Mouse (Mus musculus) liver, embryonic 12.5 days (tissue): ENCODE measurements around the gene Dusp14. TPM values are rescaled to one million over a fixed set of nuclear protein-coding genes. Genes with fewer than 3 reads are reported as not detected.

Experiments used
- ATAC-seq: fragments of 200-750 bp; cut with Nextera tagmentation; 2 replicates; pipeline ENCODE4 v1.8.0; 2017; ENCODE audit warnings: moderate number of reproducible peaks, mild to moderate bottlenecking, moderate library complexity
- H3K27ac ChIP-seq: fragments of 300-500 bp; sonication (generic); 2 replicates; pipeline ENCODE4 v1.5.1; 2016; ENCODE audit warnings: mild to moderate bottlenecking
- H3K27me3 ChIP-seq: fragments of 300-500 bp; sonication (generic); replicated peaks from 2 replicates; pipeline ENCODE4 v1.6.1; 2016; ENCODE audit warnings: mild to moderate bottlenecking, moderate library complexity
- H3K36me3 ChIP-seq: fragments of 300-500 bp; sonication (generic); 2 replicates; pipeline ENCODE4 v1.6.1; 2016; ENCODE audit warnings: mild to moderate bottlenecking, moderate library complexity
- H3K4me1 ChIP-seq: fragments of 300-500 bp; sonication (generic); 2 replicates; pipeline ENCODE4 v1.6.1; 2016
- H3K4me2 ChIP-seq: fragments of 300-500 bp; sonication (generic); 2 replicates; pipeline ENCODE4 v1.6.1; 2016; ENCODE audit warnings: mild to moderate bottlenecking, moderate library complexity
- H3K4me3 ChIP-seq: fragments of 300-500 bp; sonication (generic); 2 replicates; pipeline ENCODE4 v1.5.1; 2016; ENCODE audit warnings: mild to moderate bottlenecking, moderate library complexity
- H3K9ac ChIP-seq: fragments of 300-500 bp; sonication (generic); 2 replicates; pipeline ENCODE4 v1.6.1; 2016; ENCODE audit warnings: mild to moderate bottlenecking, moderate library complexity
- H3K9me3 ChIP-seq: fragments of 300-500 bp; sonication (generic); replicated peaks from 2 replicates; pipeline ENCODE4 v1.6.1; 2016; ENCODE audit warnings: mild to moderate bottlenecking, moderate library complexity
- WGBS: fragments of 180-500 bp; shearing (Covaris S2); methylation state at CpG from one replicate; pipeline ENCODE4 v1.1.7; 2016; ENCODE audit not compliant: insufficient replicate concordance; 5-methylcytosine and 5-hydroxymethylcytosine counted together
- polyA plus RNA-seq: library from polyadenylated mRNA; unstranded; fragments of >200 nt; fragmentation: Nextera tagmentation; extraction: Ambion mirVana; gene quantifications from 2 replicates; pipeline ENCODE4 v1.2.1, GENCODE M21; 2016

The Dusp14 gene
- polyA plus RNA-seq, 1 experiment from 2014 or later: 1.1 TPM

- H3K27me3 ChIP-seq: no peaks in the 10 kb centered on the region
- no peaks in the 10 kb centered on the region for H3K9me3 ChIP-seq
- H3K4me1 ChIP-seq: no peaks in the 10 kb centered on the region
- H3K27ac ChIP-seq: no peak overlapping the region
- no peak overlapping the region for H3K4me3 ChIP-seq
- peaks cover 56% of the 10 kb centered on the region for H3K36me3 ChIP-seq
- no peak overlapping the region for H3K4me2 ChIP-seq
- ATAC-seq: no peak
- H3K9ac ChIP-seq: no peak overlapping the region
- 66% methylated on average over 4 of the region's 4 CpGs for WGBS
Measured at GRCm38 (mm10) chr11:84079887-84080286, 10.8 kb upstream of the Dusp14 start.

GRCm38 (mm10) chr11:84079361-84079760 lies 10.3 kb upstream of the Dusp14 start:
- Histone ChIP-seq H3K4me3 (no peak overlapping the region), H3K27me3 (no peaks in the 10 kb centered on the region), H3K4me1 (no peaks in the 10 kb centered on the region), H3K27ac (no peak overlapping the region), H3K4me2 (no peak overlapping the region), H3K36me3 (peaks cover 52% of the 10 kb centered on the region), H3K9me3 (no peaks in the 10 kb centered on the region), H3K9ac (no peak overlapping the region)
- 82% methylated on average over 11 of the region's 11 CpGs for WGBS
- ATAC-seq: no peak

DNA sequence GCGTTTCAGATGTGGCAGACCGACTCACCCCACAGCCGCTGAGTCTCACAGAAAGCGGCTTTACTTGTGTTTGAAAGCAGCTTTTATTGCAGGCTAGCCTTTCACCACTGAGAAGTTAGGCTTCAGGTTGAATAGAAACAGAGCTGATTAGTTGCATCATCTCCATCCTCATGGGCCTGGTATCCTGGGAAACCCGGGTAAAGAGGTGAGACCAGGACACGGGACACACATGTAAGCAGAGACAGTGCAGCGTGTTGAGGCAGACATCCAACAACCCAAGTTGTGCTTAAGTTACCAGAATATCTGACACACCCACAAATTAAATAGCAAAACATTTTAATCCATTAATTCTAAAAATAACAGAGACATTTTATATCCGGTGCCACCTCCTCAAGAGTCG lies 9.5 kb upstream of the Dusp14 start:
- Histone ChIP-seq H3K4me1 (no peaks in the 10 kb centered on the region), H3K4me2 (no peak overlapping the region), H3K27ac (no peak overlapping the region), H3K36me3 (peaks cover 52% of the 10 kb centered on the region), H3K9me3 (no peaks in the 10 kb centered on the region), H3K4me3 (no peak overlapping the region), H3K9ac (no peak overlapping the region), H3K27me3 (0 out of 2 replicates have a peak, but pooled peaks cover 5% of the 10 kb centered on the region)
- WGBS: 86% methylated on average over 9 of the region's 9 CpGs
- ATAC-seq: no peak

DNA sequence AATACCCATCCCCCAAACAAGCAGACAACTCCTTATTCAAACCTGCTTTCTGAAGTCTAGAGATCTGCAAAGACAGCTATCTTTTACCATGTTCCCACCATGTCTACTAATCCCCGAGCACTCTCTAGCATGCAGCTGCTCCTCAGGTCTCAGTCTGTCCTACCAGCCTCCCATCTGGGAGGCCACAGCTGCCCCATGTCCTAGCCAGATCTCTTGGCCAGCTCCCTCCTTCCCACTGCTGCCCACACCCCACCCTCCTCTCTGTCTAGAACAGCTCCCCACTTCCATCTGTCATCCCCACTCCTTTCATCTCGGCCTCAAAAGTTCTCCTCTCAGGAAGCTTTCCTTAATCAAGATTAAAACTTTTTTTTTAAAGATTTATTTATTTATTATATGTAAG lies 7.9 kb upstream of the Dusp14 start:
- Histone ChIP-seq H3K27me3 (peaks cover 13% of the 10 kb centered on the region; the same call in 1 of the 2 replicates), H3K4me2 (no peak overlapping the region), H3K27ac (no peak overlapping the region), H3K9me3 (no peaks in the 10 kb centered on the region), H3K9ac (no peak overlapping the region), H3K4me1 (no peaks in the 10 kb centered on the region), H3K4me3 (no peak overlapping the region), H3K36me3 (peaks cover 39% of the 10 kb centered on the region)
- WGBS: 63% methylated on average over 2 of the region's 2 CpGs
- no peak for ATAC-seq

GRCm38 (mm10) chr11:84073816-84074764 lies 5.0 kb upstream of the Dusp14 start:
- H3K9me3 ChIP-seq: no peaks in the 10 kb centered on the region
- no peak overlapping the region for H3K4me2 ChIP-seq
- no peak for ATAC-seq
- H3K27me3 ChIP-seq: peaks cover 37% of the 10 kb centered on the region
- H3K27ac ChIP-seq: no peak overlapping the region
- H3K9ac ChIP-seq: no peak overlapping the region
- H3K4me1 ChIP-seq: 0 out of 2 replicates have a peak, but pooled peaks cover 5% of the 10 kb centered on the region
- H3K36me3 ChIP-seq: peaks cover 10% of the 10 kb centered on the region
- H3K4me3 ChIP-seq: no peak overlapping the region
- 66% methylated on average over 7 of the region's 7 CpGs for WGBS

- WGBS: 45% methylated on average over 9 of the region's 9 CpGs
- ATAC-seq: no peak
Measured at GRCm38 (mm10) chr11:84072904-84073651, 4.0 kb upstream of the Dusp14 start.

GRCm38 (mm10) chr11:84068191-84069033 lies 649 bp downstream of the Dusp14 start:
- Histone ChIP-seq H3K4me2 (peak overlapping the region; percentile 87), H3K4me3 (peak overlapping the region; percentile 62), H3K27me3 (peaks cover 78% of the 10 kb centered on the region), H3K9ac (peak overlapping the region; percentile 41), H3K9me3 (no peaks in the 10 kb centered on the region), H3K27ac (no peak overlapping the region), H3K36me3 (no peaks in the 10 kb centered on the region), H3K4me1 (peaks cover 30% of the 10 kb centered on the region)
- peak; percentile 44; the same call in 1 of the 2 replicates for ATAC-seq
- WGBS: 1% methylated on average over 63 of the region's 63 CpGs

More at GRCm38 (mm10) chr11:84072904-84073651, 4.0 kb upstream of the Dusp14 start:
- no peak overlapping the region for H3K9ac ChIP-seq
- no peak overlapping the region for H3K4me2 ChIP-seq
- no peak overlapping the region for H3K4me3 ChIP-seq
- peaks cover under 1% of the 10 kb centered on the region; the same call in 1 of the 2 replicates for H3K36me3 ChIP-seq
- peaks cover 11% of the 10 kb centered on the region for H3K4me1 ChIP-seq
- H3K27ac ChIP-seq: no peak overlapping the region
- peaks cover 47% of the 10 kb centered on the region for H3K27me3 ChIP-seq
- no peaks in the 10 kb centered on the region for H3K9me3 ChIP-seq

- Histone ChIP-seq H3K9ac (peak overlapping the region; percentile 41), H3K9me3 (no peaks in the 10 kb centered on the region), H3K27me3 (peaks cover 75% of the 10 kb centered on the region), H3K4me3 (peak overlapping the region; percentile 62), H3K27ac (no peak overlapping the region), H3K36me3 (no peaks in the 10 kb centered on the region), H3K4me1 (peaks cover 30% of the 10 kb centered on the region), H3K4me2 (peak overlapping the region; percentile 87)
- ATAC-seq: no peak
- 5% methylated on average over 21 of the region's 21 CpGs for WGBS
Measured at GRCm38 (mm10) chr11:84067720-84068190, 1.3 kb downstream of the Dusp14 start.

GRCm38 (mm10) chr11:84066927-84067645 lies 2.0 kb downstream of the Dusp14 start:
- WGBS: 13% methylated on average over 18 of the region's 18 CpGs
- Histone ChIP-seq H3K4me2 (peak overlapping the region; percentile 87; the same call in 1 of the 2 replicates), H3K4me1 (peaks cover 30% of the 10 kb centered on the region), H3K36me3 (no peaks in the 10 kb centered on the region), H3K9ac (no peak overlapping the region), H3K9me3 (no peaks in the 10 kb centered on the region), H3K27ac (no peak overlapping the region), H3K27me3 (peaks cover 75% of the 10 kb centered on the region), H3K4me3 (peak overlapping the region; percentile 62)
- ATAC-seq: no peak

- no peak for ATAC-seq
- Histone ChIP-seq H3K9ac (no peak overlapping the region), H3K27me3 (peaks cover 71% of the 10 kb centered on the region), H3K4me2 (peak overlapping the region; percentile 19; the same call in 1 of the 2 replicates), H3K4me3 (no peak overlapping the region), H3K9me3 (no peaks in the 10 kb centered on the region), H3K4me1 (peaks cover 30% of the 10 kb centered on the region), H3K27ac (no peak overlapping the region), H3K36me3 (no peaks in the 10 kb centered on the region)
- 8% methylated on average over 11 of the region's 11 CpGs for WGBS
Measured at GRCm38 (mm10) chr11:84066071-84066481, 3.0 kb downstream of the Dusp14 start.
